Mouse (Mus musculus) hindbrain, embryonic 13.5 days (tissue): ENCODE results near the gene Uqcrq. TPM values are rescaled to one million over a fixed set of nuclear protein-coding genes. Genes with fewer than 3 reads are reported as not detected.

ENCODE experiments used
- ATAC-seq: fragments of 200-750 bp; cut with Nextera tagmentation; 2 replicates; pipeline ENCODE4 v1.8.0; 2017; ENCODE audit warnings: moderate TSS enrichment; ENCODE audit not compliant: low FRiP score
- H3K27ac ChIP-seq: fragments of 300-500 bp; sonication (generic); 2 replicates; pipeline ENCODE4 v1.5.1; 2015; ENCODE audit warnings: inconsistent platforms, mild to moderate bottlenecking, moderate library complexity
- H3K27me3 ChIP-seq: fragments of 300-500 bp; sonication (generic); 2 replicates; pipeline ENCODE4 v1.6.1; 2015; ENCODE audit warnings: mild to moderate bottlenecking, inconsistent platforms
- H3K36me3 ChIP-seq: fragments of 300-500 bp; sonication (generic); 2 replicates; pipeline ENCODE4 v1.6.1; 2015; ENCODE audit warnings: mild to moderate bottlenecking, inconsistent platforms
- H3K4me1 ChIP-seq: fragments of 300-500 bp; sonication (generic); replicated peaks from 2 replicates; pipeline ENCODE4 v1.6.1; 2015; ENCODE audit warnings: inconsistent platforms
- H3K4me2 ChIP-seq: fragments of 300-500 bp; sonication (generic); 2 replicates; pipeline ENCODE4 v1.6.1; 2015; ENCODE audit warnings: inconsistent platforms, mild to moderate bottlenecking, moderate library complexity
- H3K4me3 ChIP-seq: fragments of 300-500 bp; sonication (generic); 2 replicates; pipeline ENCODE4 v1.5.1; 2015; ENCODE audit warnings: mild to moderate bottlenecking, inconsistent platforms
- H3K9ac ChIP-seq: fragments of 300-500 bp; sonication (generic); 2 replicates; pipeline ENCODE4 v1.6.1; 2015; ENCODE audit warnings: mild to moderate bottlenecking, inconsistent platforms
- H3K9me3 ChIP-seq: fragments of 300-500 bp; sonication (generic); 2 replicates; pipeline ENCODE4 v1.6.1; 2016; ENCODE audit warnings: inconsistent platforms
- WGBS: fragments of 180-500 bp; shearing (Covaris S2); methylation state at CpG from one replicate; pipeline ENCODE4 v1.1.7; 2015; 5-methylcytosine and 5-hydroxymethylcytosine counted together
- polyA plus RNA-seq: library from polyadenylated mRNA; unstranded; fragments of >200 nt; fragmentation: Nextera tagmentation; extraction: Ambion mirVana; gene quantifications from 2 replicates; pipeline ENCODE4 v1.2.1, GENCODE M21; 2015

The Uqcrq gene
- polyA plus RNA-seq, 1 experiment from 2014 or later, result 692 TPM

DNA sequence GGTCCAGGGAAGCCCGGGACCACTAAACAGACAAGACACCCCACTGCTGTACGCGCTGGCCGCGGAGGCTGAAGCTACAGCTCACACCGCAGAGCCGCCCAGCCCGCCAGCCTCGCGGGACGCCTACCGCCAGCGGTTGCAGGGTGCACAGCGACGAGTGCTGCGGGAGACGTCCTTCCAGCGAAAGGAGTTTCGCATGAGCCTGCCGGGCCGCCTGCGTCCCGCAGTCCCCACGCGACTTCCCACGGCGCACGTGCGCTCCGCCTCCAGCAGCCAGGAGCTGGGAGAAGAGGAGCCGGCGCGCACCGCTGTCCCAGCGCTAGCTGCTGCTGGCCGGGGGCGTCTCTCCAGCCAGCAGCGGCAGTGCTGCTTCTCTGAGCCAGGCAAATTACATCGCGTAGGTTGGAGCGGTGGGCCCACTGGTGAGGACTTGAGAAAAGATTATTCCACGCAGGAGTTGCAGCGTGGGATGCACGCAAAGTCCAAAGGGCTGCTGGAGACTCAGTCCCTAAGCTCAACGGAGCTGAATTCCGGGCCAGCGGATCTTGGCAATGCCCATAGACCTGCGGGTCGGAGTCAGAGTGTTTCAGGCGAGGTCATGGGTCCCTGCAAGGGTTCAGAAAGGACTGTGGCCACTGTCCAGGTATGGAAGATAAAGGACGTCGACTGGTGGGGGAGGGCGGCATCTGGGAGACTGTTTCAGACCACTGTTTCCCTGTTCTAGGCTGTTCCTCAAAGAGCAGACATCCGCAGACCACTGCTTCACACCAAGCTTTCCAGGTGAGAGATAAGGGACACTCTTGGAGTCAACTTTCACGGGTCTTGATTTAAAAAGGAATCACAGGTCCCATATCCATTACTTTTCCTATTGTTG is 33.2 kb upstream of the Uqcrq start:
- H3K4me3 ChIP-seq, result peak overlapping the region; percentile 46
- H3K27me3 ChIP-seq, result peaks cover 98% of the 10 kb centered on the region
- 8% methylated on average over 53 of the region's 55 CpGs for whole genome bisulfite sequencing
- H3K9ac ChIP-seq, result peak overlapping the region; percentile 67
- H3K4me1 ChIP-seq, result peaks cover 25% of the 10 kb centered on the region
- no peaks in the 10 kb centered on the region for H3K9me3 ChIP-seq
- no peak for ATAC-seq
- no peak overlapping the region for H3K27ac ChIP-seq
- peak overlapping the region; percentile 80 for H3K4me2 ChIP-seq
- H3K36me3 ChIP-seq, result no peaks in the 10 kb centered on the region

- Histone ChIP-seq H3K36me3 (no peaks in the 10 kb centered on the region), H3K27ac (no peak overlapping the region), H3K4me2 (no peak overlapping the region), H3K9me3 (no peaks in the 10 kb centered on the region), H3K27me3 (peaks cover 99% of the 10 kb centered on the region), H3K9ac (0 out of 2 replicates have a peak overlapping the region, but pooled peaks have one; percentile 19), H3K4me1 (peaks cover 30% of the 10 kb centered on the region), H3K4me3 (no peak overlapping the region)
- 21% methylated on average over 5 of the region's 5 CpGs for WGBS
- ATAC-seq, result no peak
Measured at GRCm38 (mm10) chr11:53461727-53462126, 31.1 kb upstream of the Uqcrq start.

- Histone ChIP-seq H3K27me3 (peaks cover 99% of the 10 kb centered on the region), H3K36me3 (no peaks in the 10 kb centered on the region), H3K9ac (no peak overlapping the region), H3K27ac (no peak overlapping the region), H3K4me3 (no peak overlapping the region), H3K4me1 (peaks cover 25% of the 10 kb centered on the region), H3K4me2 (no peak overlapping the region), H3K9me3 (no peaks in the 10 kb centered on the region)
- no peak for ATAC-seq
- 87% methylated on average over 3 of the region's 3 CpGs for WGBS
Measured at GRCm38 (mm10) chr11:53460192-53460591, 29.6 kb upstream of the Uqcrq start.

DNA sequence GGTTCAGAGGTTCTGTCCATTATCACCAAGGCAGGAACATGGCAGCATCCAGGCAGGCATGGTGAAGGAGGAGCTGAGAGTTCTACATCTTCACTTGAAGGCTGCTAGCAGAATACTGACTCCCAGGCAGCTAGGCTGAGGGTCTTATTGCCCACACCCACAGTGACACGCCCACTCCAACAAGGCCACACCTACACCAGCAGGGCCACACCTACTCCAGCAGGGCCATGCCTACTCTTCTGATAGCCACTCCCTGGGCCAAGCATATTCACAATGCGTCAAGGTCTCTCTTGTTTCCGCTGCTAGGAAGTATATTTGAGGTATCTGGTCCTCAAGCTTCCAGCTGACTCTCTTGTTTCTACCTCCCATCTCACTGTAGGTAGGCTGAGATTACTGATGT is 28.4 kb upstream of the Uqcrq start:
- Histone ChIP-seq H3K9ac (no peak overlapping the region), H3K4me1 (peaks cover 24% of the 10 kb centered on the region), H3K9me3 (no peaks in the 10 kb centered on the region), H3K27ac (no peak overlapping the region), H3K36me3 (no peaks in the 10 kb centered on the region), H3K4me2 (no peak overlapping the region), H3K27me3 (peaks cover 97% of the 10 kb centered on the region), H3K4me3 (no peak overlapping the region)
- ATAC-seq, result no peak
- 72% methylated on average over 3 of the region's 3 CpGs for WGBS

DNA sequence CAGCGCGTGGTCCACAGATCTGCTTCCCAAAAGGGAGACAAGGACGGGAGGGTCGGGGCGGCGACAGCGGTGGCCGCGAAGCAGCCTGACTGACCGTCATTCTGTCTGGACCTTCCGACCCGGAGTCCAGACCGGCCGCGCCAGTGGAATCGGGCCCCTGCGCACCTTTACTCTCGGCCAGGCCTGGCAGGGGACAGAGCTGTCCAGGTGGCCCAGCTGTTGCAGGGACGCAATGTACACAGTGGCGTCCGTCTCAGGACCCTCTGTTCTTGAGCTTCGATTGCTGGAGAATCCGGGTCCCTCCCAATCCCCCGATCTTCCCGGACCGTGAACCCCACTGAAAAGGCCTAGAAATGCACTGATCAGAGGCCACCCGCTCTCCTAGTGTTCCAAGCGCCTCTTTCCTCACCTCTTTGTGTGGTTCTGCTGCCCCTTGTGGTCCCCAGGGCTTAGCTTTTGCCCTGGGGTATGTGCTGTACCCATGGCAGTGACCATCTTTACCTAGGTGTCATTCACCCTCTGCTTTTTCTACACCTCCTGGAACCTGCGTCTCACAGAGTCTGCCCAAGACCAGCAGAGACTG is 26.8 kb upstream of the Uqcrq start:
- 0 out of 2 replicates have a peak, but pooled peaks have one; percentile 24 for ATAC-seq

GRCm38 (mm10) chr11:53456474-53457371 is 26.1 kb upstream of the Uqcrq start, which contains the start of the genes Gm10447 and Shroom1:
Gm10447 (minus strand) TSS chr11:53457110.
Shroom1 (plus strand) TSS chr11:53457205.
- Histone ChIP-seq H3K9ac (peak within 1 kb of the TSS; percentile 66), H3K4me1 (peaks cover 13% of the 10 kb centered on the region), H3K27me3 (peaks cover 76% of the 10 kb centered on the region), H3K27ac (no peak within 1 kb of the TSS), H3K9me3 (no peaks in the 10 kb centered on the region), H3K4me3 (peak within 1 kb of the TSS; percentile 44), H3K36me3 (no peaks in the 10 kb centered on the region), H3K4me2 (peak within 1 kb of the TSS; percentile 69)
- WGBS, result 5% methylated on average over 42 of the region's 42 CpGs
- peak; percentile 57; the same call in 1 of the 2 replicates for ATAC-seq

More for the DNA sequence above, 26.8 kb upstream of the Uqcrq start:
- H3K27me3 ChIP-seq, result peaks cover 84% of the 10 kb centered on the region
- no peaks in the 10 kb centered on the region for H3K9me3 ChIP-seq
- H3K4me3 ChIP-seq, result peak overlapping the region; percentile 44
- H3K27ac ChIP-seq, result no peak overlapping the region
- H3K4me1 ChIP-seq, result peaks cover 13% of the 10 kb centered on the region
- peak overlapping the region; percentile 69 for H3K4me2 ChIP-seq
- 7% methylated on average over 29 of the region's 29 CpGs for WGBS
- no peaks in the 10 kb centered on the region for H3K36me3 ChIP-seq
- peak overlapping the region; percentile 66 for H3K9ac ChIP-seq

GRCm38 (mm10) chr11:53453031-53453430 is 22.4 kb upstream of the Uqcrq start:
- Histone ChIP-seq H3K4me3 (no peak overlapping the region), H3K4me1 (peaks cover 13% of the 10 kb centered on the region), H3K9me3 (no peaks in the 10 kb centered on the region), H3K27me3 (peaks cover 49% of the 10 kb centered on the region), H3K27ac (no peak overlapping the region), H3K36me3 (no peaks in the 10 kb centered on the region), H3K9ac (no peak overlapping the region), H3K4me2 (no peak overlapping the region)
- ATAC-seq, result no peak
- WGBS, result 90% methylated on average over 5 of the region's 5 CpGs

DNA sequence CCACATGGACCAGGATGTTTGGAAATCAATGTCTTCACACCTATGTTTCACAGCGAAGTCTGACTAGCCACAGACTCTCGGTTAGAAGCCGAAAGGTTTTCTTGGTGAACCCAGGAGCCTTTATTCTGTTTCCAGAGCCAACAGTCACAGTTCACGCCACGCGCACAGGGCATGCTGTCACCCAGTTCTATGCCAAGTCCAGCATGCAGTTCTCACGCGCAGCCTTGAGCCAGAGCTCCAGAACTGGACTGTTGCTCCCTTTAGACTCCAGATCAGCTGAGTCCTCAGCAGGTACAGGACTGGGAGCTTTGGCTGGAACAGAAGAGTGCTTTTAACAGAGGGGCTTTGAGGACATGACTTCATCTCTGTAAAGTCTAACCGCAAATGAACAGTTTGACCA is 21.8 kb upstream of the Uqcrq start:
- no peaks in the 10 kb centered on the region for H3K9me3 ChIP-seq
- H3K9ac ChIP-seq, result no peak overlapping the region
- peaks cover 43% of the 10 kb centered on the region for H3K27me3 ChIP-seq
- no peaks in the 10 kb centered on the region for H3K36me3 ChIP-seq
- no peak overlapping the region for H3K4me3 ChIP-seq
- 94% methylated on average over 9 of the region's 9 CpGs for WGBS
- ATAC-seq, result no peak
- H3K27ac ChIP-seq, result no peak overlapping the region
- H3K4me1 ChIP-seq, result peaks cover 11% of the 10 kb centered on the region
- H3K4me2 ChIP-seq, result no peak overlapping the region

DNA sequence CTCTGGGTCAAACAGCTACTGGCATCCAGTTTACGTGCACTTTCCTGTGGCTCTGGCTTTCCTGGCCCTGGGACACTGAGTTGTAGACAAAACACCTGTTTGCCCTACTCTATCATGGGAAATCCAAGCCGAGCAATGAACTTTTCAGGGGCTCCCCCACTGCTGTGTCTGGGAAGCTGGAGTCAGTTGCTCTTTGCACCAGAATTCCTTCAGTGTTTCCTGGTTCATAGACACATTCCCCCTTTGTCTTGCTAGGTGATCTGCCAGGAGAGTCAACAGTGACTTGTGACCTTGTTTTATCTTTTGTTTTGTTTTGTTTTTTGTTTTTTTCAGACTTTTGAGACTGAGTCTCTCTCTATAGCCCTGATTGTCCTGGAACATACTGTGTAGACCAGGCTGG is 20.7 kb upstream of the Uqcrq start:
- Histone ChIP-seq H3K4me3 (no peak overlapping the region), H3K9me3 (no peaks in the 10 kb centered on the region), H3K4me1 (peaks cover under 1% of the 10 kb centered on the region; the same call in 1 of the 2 replicates), H3K27ac (no peak overlapping the region), H3K4me2 (no peak overlapping the region), H3K36me3 (no peaks in the 10 kb centered on the region), H3K9ac (no peak overlapping the region), H3K27me3 (peaks cover 32% of the 10 kb centered on the region)
- no peak for ATAC-seq
- WGBS, result 81% methylated on average over 2 of the region's 2 CpGs

DNA sequence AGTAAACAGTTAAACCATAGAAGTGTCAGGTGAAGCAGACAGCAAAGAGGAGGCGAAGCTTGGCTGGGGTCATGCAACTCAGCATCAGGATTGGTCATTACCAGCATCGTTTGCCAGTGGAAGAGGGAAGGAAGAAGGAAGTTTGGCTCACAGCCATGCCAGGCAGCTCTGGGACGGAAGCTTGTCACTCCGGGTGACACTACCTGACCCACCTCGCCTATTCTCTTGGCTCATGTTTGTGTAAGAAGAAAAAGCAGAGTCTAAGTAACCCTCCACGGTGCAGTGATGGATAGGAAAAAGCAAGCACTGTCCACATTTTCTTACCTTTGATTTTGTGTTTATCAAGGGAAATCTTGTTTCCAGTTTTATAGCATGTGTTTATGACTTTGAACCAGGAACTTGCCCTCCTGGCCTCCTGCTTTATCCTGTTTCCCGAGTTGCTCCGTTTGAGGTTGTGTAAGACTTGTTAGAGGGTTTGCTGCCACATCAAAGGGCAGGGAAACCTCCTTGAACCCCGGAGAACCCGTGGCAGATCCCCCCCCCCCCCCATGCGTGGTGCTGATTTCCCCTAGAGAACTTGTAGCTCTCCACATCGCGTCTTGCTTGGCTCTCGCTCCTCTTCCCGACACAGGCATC is 19.6 kb upstream of the Uqcrq start:
- WGBS, result 67% methylated on average over 15 of the region's 15 CpGs
- H3K36me3 ChIP-seq, result no peaks in the 10 kb centered on the region
- H3K27ac ChIP-seq, result no peak overlapping the region
- no peaks in the 10 kb centered on the region for H3K9me3 ChIP-seq
- H3K4me2 ChIP-seq, result no peak overlapping the region
- peaks cover 24% of the 10 kb centered on the region for H3K27me3 ChIP-seq
- H3K4me3 ChIP-seq, result no peak overlapping the region
- H3K9ac ChIP-seq, result no peak overlapping the region
- no peaks in the 10 kb centered on the region for H3K4me1 ChIP-seq
- ATAC-seq, result no peak

- H3K36me3 ChIP-seq, result no peaks in the 10 kb centered on the region
- WGBS, result 97% methylated on average over 1 of the region's 1 CpGs
Measured at GRCm38 (mm10) chr11:53448529-53448928, 17.9 kb upstream of the Uqcrq start.

More at GRCm38 (mm10) chr11:53448529-53448928, 17.9 kb upstream of the Uqcrq start:
- Histone ChIP-seq H3K9ac (no peak overlapping the region), H3K4me1 (no peaks in the 10 kb centered on the region), H3K9me3 (no peaks in the 10 kb centered on the region), H3K4me2 (no peak overlapping the region), H3K4me3 (no peak overlapping the region), H3K27ac (no peak overlapping the region), H3K27me3 (peaks cover 11% of the 10 kb centered on the region)
- ATAC-seq, result no peak
